Mouse (Mus musculus) forebrain, embryonic 12.5 days (tissue): ENCODE data around the gene Neurl4. TPM values are rescaled to one million over a fixed set of nuclear protein-coding genes. Genes with fewer than 3 reads are reported as not detected.
A peak's percentile ranks its signal among the peaks of the same experiment; 100 is the strongest.
"Not testable (repeated sequence)": the region's sequence is repeated elsewhere in the genome, so short reads cannot be mapped to it uniquely, and the experiment has no call there.

Experiments
- ATAC-seq: fragments of 200-750 bp; cut with Nextera tagmentation; 2 replicates; pipeline ENCODE4 v1.8.0; 2017; ENCODE audit warnings: moderate TSS enrichment; ENCODE audit not compliant: low FRiP score
- H3K27ac ChIP-seq: fragments of 300-500 bp; sonication (generic); 2 replicates; pipeline ENCODE4 v1.5.1; 2016; ENCODE audit warnings: mild to moderate bottlenecking
- H3K27me3 ChIP-seq: fragments of 300-500 bp; sonication (generic); 2 replicates; pipeline ENCODE4 v1.6.1; 2016; ENCODE audit warnings: mild to moderate bottlenecking
- H3K36me3 ChIP-seq: fragments of 300-500 bp; sonication (generic); replicated peaks from 2 replicates; pipeline ENCODE4 v1.6.1; 2016; ENCODE audit warnings: mild to moderate bottlenecking
- H3K4me1 ChIP-seq: fragments of 300-500 bp; sonication (generic); 2 replicates; pipeline ENCODE4 v1.6.1; 2016
- H3K4me2 ChIP-seq: fragments of 300-500 bp; sonication (generic); 2 replicates; pipeline ENCODE4 v1.6.1; 2016; ENCODE audit warnings: mild to moderate bottlenecking, moderate library complexity
- H3K4me3 ChIP-seq: fragments of 300-500 bp; sonication (generic); replicated peaks from 2 replicates; pipeline ENCODE4 v1.5.1; 2016; ENCODE audit warnings: mild to moderate bottlenecking
- H3K9ac ChIP-seq: fragments of 300-500 bp; sonication (generic); 2 replicates; pipeline ENCODE4 v1.6.1; 2016; ENCODE audit warnings: mild to moderate bottlenecking
- H3K9me3 ChIP-seq: fragments of 300-500 bp; sonication (generic); 2 replicates; pipeline ENCODE4 v1.6.1; 2016
- WGBS: fragments of 180-500 bp; shearing (Covaris S2); methylation state at CpG from one replicate; pipeline ENCODE4 v1.1.7; 2016; 5-methylcytosine and 5-hydroxymethylcytosine counted together
- polyA plus RNA-seq: library from polyadenylated mRNA; unstranded; fragments of >200 nt; fragmentation: Nextera tagmentation; extraction: Ambion mirVana; gene quantifications from 2 replicates; pipeline ENCODE4 v1.2.1, GENCODE M21; 2016

Gene Neurl4
- polyA plus RNA-seq, 1 experiment from 2014 or later, result 19.3 TPM

- Histone ChIP-seq H3K27me3 (no peaks in the 10 kb centered on the region), H3K4me3 (no peak overlapping the region), H3K36me3 (peaks cover 51% of the 10 kb centered on the region), H3K4me1 (peaks cover 45% of the 10 kb centered on the region), H3K9ac (no peak overlapping the region), H3K27ac (no peak overlapping the region), H3K9me3 (no peaks in the 10 kb centered on the region), H3K4me2 (no peak overlapping the region)
- 89% methylated on average over 5 of the region's 5 CpGs for WGBS
- no peak for ATAC-seq
Observed at GRCm38 (mm10) chr11:69918118-69918517, 17.2 kb downstream of the Neurl4 start.

- H3K27me3 ChIP-seq, result no peaks in the 10 kb centered on the region
- ATAC-seq, result no peak
- H3K36me3 ChIP-seq, result peaks cover 47% of the 10 kb centered on the region
- H3K9me3 ChIP-seq, result no peaks in the 10 kb centered on the region
- H3K9ac ChIP-seq, result peak overlapping the region; percentile 99; the same call in 1 of the 2 replicates
- 83% methylated on average over 9 of the region's 9 CpGs for WGBS
- H3K27ac ChIP-seq, result no peak overlapping the region
- peak overlapping the region; percentile 100 for H3K4me3 ChIP-seq
- H3K4me2 ChIP-seq, result peak overlapping the region; percentile 92
- peaks cover 40% of the 10 kb centered on the region for H3K4me1 ChIP-seq
Observed at GRCm38 (mm10) chr11:69919053-69919452, 18.2 kb downstream of the Neurl4 start.

GRCm38 (mm10) chr11:69919661-69920265 is 18.9 kb downstream of the Neurl4 start:
- under 1% methylated on average over 17 of the region's 17 CpGs for WGBS

GRCm38 (mm10) chr11:69920266-69921031 is 19.6 kb downstream of the Neurl4 start:
- H3K4me2 ChIP-seq, result peak overlapping the region; percentile 92
- peak overlapping the region; percentile 99 for H3K9ac ChIP-seq
- peak overlapping the region; percentile 100 for H3K4me3 ChIP-seq
- H3K4me1 ChIP-seq, result peaks cover 27% of the 10 kb centered on the region
- H3K9me3 ChIP-seq, result no peaks in the 10 kb centered on the region
- peak overlapping the region; percentile 94 for H3K27ac ChIP-seq
- peaks cover 40% of the 10 kb centered on the region for H3K36me3 ChIP-seq
- peak; percentile 45 for ATAC-seq
- H3K27me3 ChIP-seq, result no peaks in the 10 kb centered on the region
- WGBS, result 0% methylated on average over 61 of the region's 65 CpGs

More at GRCm38 (mm10) chr11:69919661-69920265, 18.9 kb downstream of the Neurl4 start:
- Histone ChIP-seq H3K27me3 (no peaks in the 10 kb centered on the region), H3K36me3 (peaks cover 46% of the 10 kb centered on the region), H3K27ac (peak overlapping the region; percentile 94), H3K9me3 (no peaks in the 10 kb centered on the region), H3K4me2 (peak overlapping the region; percentile 92), H3K4me1 (peaks cover 34% of the 10 kb centered on the region), H3K9ac (peak overlapping the region; percentile 99), H3K4me3 (peak overlapping the region; percentile 100)
- ATAC-seq, result no peak

GRCm38 (mm10) chr11:69921114-69922011 is 20.5 kb downstream of the Neurl4 start, which contains the start of gene Eif5a:
Gene Eif5a (minus strand): TSS chr11:69921958.
- H3K4me1 ChIP-seq, result peaks cover 19% of the 10 kb centered on the region
- peak within 1 kb of the TSS; percentile 100 for H3K4me3 ChIP-seq
- H3K27me3 ChIP-seq, result no peaks in the 10 kb centered on the region
- H3K36me3 ChIP-seq, result peaks cover 30% of the 10 kb centered on the region
- no peaks in the 10 kb centered on the region for H3K9me3 ChIP-seq
- WGBS, result under 1% methylated on average over 78 of the region's 78 CpGs
- peak within 1 kb of the TSS; percentile 92 for H3K4me2 ChIP-seq
- ATAC-seq, result peak; percentile 96
- H3K27ac ChIP-seq, result peak within 1 kb of the TSS; percentile 94
- H3K9ac ChIP-seq, result peak within 1 kb of the TSS; percentile 99

- Histone ChIP-seq H3K9ac (peak overlapping the region; percentile 99), H3K4me1 (peaks cover 19% of the 10 kb centered on the region), H3K36me3 (peaks cover 22% of the 10 kb centered on the region), H3K27me3 (no peaks in the 10 kb centered on the region), H3K9me3 (no peaks in the 10 kb centered on the region), H3K4me2 (peak overlapping the region; percentile 92), H3K27ac (peak overlapping the region; percentile 94), H3K4me3 (peak overlapping the region; percentile 100)
- ATAC-seq, result no peak
- 4% methylated on average over 12 of the region's 12 CpGs for WGBS
Observed at GRCm38 (mm10) chr11:69922012-69922756, 21.3 kb downstream of the Neurl4 start.

GRCm38 (mm10) chr11:69922796-69923195 is 21.9 kb downstream of the Neurl4 start:
- Histone ChIP-seq H3K4me3 (no peak overlapping the region), H3K4me1 (peaks cover 19% of the 10 kb centered on the region), H3K36me3 (peaks cover 16% of the 10 kb centered on the region), H3K9me3 (no peaks in the 10 kb centered on the region), H3K27ac (peak overlapping the region; percentile 94; the same call in 1 of the 2 replicates), H3K27me3 (no peaks in the 10 kb centered on the region), H3K4me2 (0 out of 2 replicates have a peak overlapping the region, but pooled peaks have one; percentile 92), H3K9ac (peak overlapping the region; percentile 99; the same call in 1 of the 2 replicates)
- WGBS, result 70% methylated on average over 3 of the region's 3 CpGs
- ATAC-seq, result no peak

- Histone ChIP-seq H3K9me3 (no peaks in the 10 kb centered on the region), H3K4me1 (peaks cover under 1% of the 10 kb centered on the region; the same call in 1 of the 2 replicates), H3K27ac (no peak overlapping the region), H3K36me3 (no peaks in the 10 kb centered on the region), H3K27me3 (no peaks in the 10 kb centered on the region), H3K4me2 (no peak overlapping the region), H3K9ac (no peak overlapping the region), H3K4me3 (no peak overlapping the region)
- no peak for ATAC-seq
- 94% methylated on average over 2 of the region's 2 CpGs for WGBS
Observed at GRCm38 (mm10) chr11:69927501-69927900, 26.6 kb downstream of the Neurl4 start.

GRCm38 (mm10) chr11:69929712-69930111 is 28.8 kb downstream of the Neurl4 start:
- WGBS, result 85% methylated on average over 4 of the region's 4 CpGs
- 0 out of 2 replicates have a peak, but pooled peaks cover 2% of the 10 kb centered on the region for H3K4me1 ChIP-seq
- ATAC-seq, result no peak

GRCm38 (mm10) chr11:69930176-69930575 is 29.3 kb downstream of the Neurl4 start:
- WGBS, result 87% methylated on average over 8 of the region's 8 CpGs
- not testable (repeated sequence) for H3K4me2 ChIP-seq, H3K36me3 ChIP-seq, H3K27me3 ChIP-seq, H3K27ac ChIP-seq, H3K4me3 ChIP-seq, ATAC-seq, H3K9ac ChIP-seq, H3K9me3 ChIP-seq, H3K4me1 ChIP-seq

More at GRCm38 (mm10) chr11:69929712-69930111, 28.8 kb downstream of the Neurl4 start:
- Histone ChIP-seq H3K9ac (no peak overlapping the region), H3K4me2 (no peak overlapping the region), H3K27me3 (0 out of 2 replicates have a peak, but pooled peaks cover 2% of the 10 kb centered on the region), H3K27ac (no peak overlapping the region), H3K9me3 (no peaks in the 10 kb centered on the region), H3K36me3 (no peaks in the 10 kb centered on the region), H3K4me3 (no peak overlapping the region)

- no peak overlapping the region for H3K4me2 ChIP-seq
- no peak overlapping the region for H3K9ac ChIP-seq
- no peaks in the 10 kb centered on the region for H3K9me3 ChIP-seq
- WGBS, result 75% methylated on average over 3 of the region's 3 CpGs
- no peaks in the 10 kb centered on the region for H3K36me3 ChIP-seq
- H3K4me1 ChIP-seq, result peaks cover 10% of the 10 kb centered on the region
- H3K4me3 ChIP-seq, result no peak overlapping the region
- no peak for ATAC-seq
- H3K27ac ChIP-seq, result no peak overlapping the region
- peaks cover 8% of the 10 kb centered on the region for H3K27me3 ChIP-seq
Observed at GRCm38 (mm10) chr11:69930967-69931537, 30.2 kb downstream of the Neurl4 start.
